ENCODE assay signal across 23 mouse cellular contexts in genomic region chr2:154474251-154475061, GRCm38 (mm10). TPM values are rescaled to one million over a fixed set of nuclear protein-coding genes. Genes with fewer than 3 reads are reported as not detected.
DNase-seq lines count a peak whose midpoint lies in the region; ATAC-seq and TF ChIP-seq lines count a peak whose summit lies in the region.
"Had no signal": no experiment of that assay in that cellular context is flagged by ENCODE, and none has a peak within 500 bp of the region (broad histone marks: within the 10 kb centered on the region; RNA-seq: fewer than 3 reads in every experiment).

No protein-coding gene starts in this region.

- no peaks in the 10 kb centered on the region for H3K4me1 ChIP-seq in embryonic facial prominence, embryonic 15.5 days
- no peaks in the 10 kb centered on the region for H3K4me1 ChIP-seq in embryonic facial prominence, embryonic 10.5 days
- no peaks in the 10 kb centered on the region for H3K4me1 ChIP-seq in intestine, embryonic 15.5 days (replicated peaks)
- H3K4me1 ChIP-seq in intestine, embryonic 16.5 days (ENCODE audit: control insufficient read depth, insufficient read depth, low read length): peaks cover 3% of the 10 kb centered on the region; the same call in 1 of the 2 replicates
- no peaks in the 10 kb centered on the region for H3K4me1 ChIP-seq in hindbrain, embryonic 10.5 days (replicated peaks)
- no peaks in the 10 kb centered on the region for H3K4me1 ChIP-seq in stomach, postnatal 0 days (replicated peaks; ENCODE audit: control insufficient read depth, insufficient read depth)

- no peak for TF ChIP-seq EP300 in stomach, postnatal 0 days (optimal IDR thresholded peaks at IDR 0.05)

- no peaks in the 10 kb centered on the region for H3K9me3 ChIP-seq in embryonic facial prominence, embryonic 15.5 days (replicated peaks)
- no peaks in the 10 kb centered on the region for H3K9me3 ChIP-seq in embryonic facial prominence, embryonic 10.5 days
- no peaks in the 10 kb centered on the region for H3K9me3 ChIP-seq in intestine, embryonic 15.5 days
- no peaks in the 10 kb centered on the region for H3K9me3 ChIP-seq in intestine, embryonic 16.5 days (ENCODE audit: control insufficient read depth, low read length)
- no peaks in the 10 kb centered on the region for H3K9me3 ChIP-seq in hindbrain, embryonic 10.5 days
- no peaks in the 10 kb centered on the region for H3K9me3 ChIP-seq in stomach, postnatal 0 days (ENCODE audit: control insufficient read depth, low read length)
- H3K9me3 ChIP-seq: embryonic facial prominence, embryonic 13.5 days; megakaryocyte, embryonic 14.5 days; neural tube, embryonic 13.5 days had no signal

- H3K27ac ChIP-seq in embryonic facial prominence, embryonic 15.5 days (replicated peaks): 0 out of 2 replicates have a peak overlapping the region, but pooled peaks have one; percentile 2
- H3K27ac ChIP-seq in embryonic facial prominence, embryonic 10.5 days (replicated peaks): no peak overlapping the region
- no peak overlapping the region for H3K27ac ChIP-seq in intestine, embryonic 15.5 days
- H3K27ac ChIP-seq in intestine, embryonic 16.5 days (ENCODE audit: low read length): no peak overlapping the region
- H3K27ac ChIP-seq in hindbrain, embryonic 10.5 days: no peak overlapping the region
- no peak overlapping the region for H3K27ac ChIP-seq in stomach, postnatal 0 days (replicated peaks)
- H3K27ac ChIP-seq: embryonic facial prominence, embryonic 13.5 days; gastrocnemius, adult 2 months; hindbrain, postnatal 0 days; layer of hippocampus, adult 2 months; neural tube, embryonic 13.5 days had no signal

- H3K4me2 ChIP-seq in embryonic facial prominence, embryonic 15.5 days (replicated peaks): no peak overlapping the region
- H3K4me2 ChIP-seq in intestine, embryonic 15.5 days (replicated peaks): no peak overlapping the region
- H3K4me2 ChIP-seq in intestine, embryonic 16.5 days (ENCODE audit: low read depth, low read length): no peak overlapping the region
- H3K4me2 ChIP-seq in stomach, postnatal 0 days (replicated peaks; ENCODE audit: low read depth): no peak overlapping the region
- H3K4me2 ChIP-seq: embryonic facial prominence, embryonic 13.5 days; neural tube, embryonic 13.5 days had no signal

- TF ChIP-seq CTCF in stomach, postnatal 0 days (IDR thresholded peaks at IDR 0.05; ENCODE audit: low read depth): no peak

- no peak overlapping the region for H3K9ac ChIP-seq in embryonic facial prominence, embryonic 15.5 days
- H3K9ac ChIP-seq in intestine, embryonic 15.5 days: no peak overlapping the region
- H3K9ac ChIP-seq in intestine, embryonic 16.5 days (ENCODE audit: low read depth, low read length): no peak overlapping the region
- H3K9ac ChIP-seq in stomach, postnatal 0 days (ENCODE audit: low read length): no peak overlapping the region
- H3K9ac ChIP-seq: embryonic facial prominence, embryonic 13.5 days; neural tube, embryonic 13.5 days had no signal

- ATAC-seq in embryonic facial prominence, embryonic 15.5 days (ENCODE audit: insufficient number of reproducible peaks, low FRiP score, low TSS enrichment, low read depth): no peak
- ATAC-seq in intestine, embryonic 15.5 days: 0 out of 2 replicates have a peak, but pooled peaks have one; percentile 20
- no peak for ATAC-seq in intestine, embryonic 16.5 days
- ATAC-seq in stomach, postnatal 0 days (ENCODE audit: low FRiP score, low TSS enrichment): no peak
- ATAC-seq: hindbrain, postnatal 0 days had no signal

- no peaks in the 10 kb centered on the region for H3K27me3 ChIP-seq in embryonic facial prominence, embryonic 15.5 days
- H3K27me3 ChIP-seq in embryonic facial prominence, embryonic 10.5 days (replicated peaks; ENCODE audit: low read depth, poor library complexity, severe bottlenecking): no peaks in the 10 kb centered on the region
- no peaks in the 10 kb centered on the region for H3K27me3 ChIP-seq in intestine, embryonic 15.5 days (replicated peaks)
- H3K27me3 ChIP-seq in intestine, embryonic 16.5 days (replicated peaks; ENCODE audit: control insufficient read depth, insufficient read depth, low read length): no peaks in the 10 kb centered on the region
- no peaks in the 10 kb centered on the region for H3K27me3 ChIP-seq in hindbrain, embryonic 10.5 days (ENCODE audit: insufficient read depth, poor library complexity, severe bottlenecking)
- no peaks in the 10 kb centered on the region for H3K27me3 ChIP-seq in stomach, postnatal 0 days (ENCODE audit: control insufficient read depth, insufficient read depth, low read length)
- H3K27me3 ChIP-seq: embryonic facial prominence, embryonic 13.5 days; megakaryocyte, embryonic 14.5 days; neural tube, embryonic 13.5 days had no signal

- H3K36me3 ChIP-seq in embryonic facial prominence, embryonic 15.5 days: no peaks in the 10 kb centered on the region
- peaks cover 6% of the 10 kb centered on the region; the same call in 1 of the 2 replicates for H3K36me3 ChIP-seq in embryonic facial prominence, embryonic 10.5 days (replicated peaks)
- H3K36me3 ChIP-seq in intestine, embryonic 15.5 days: no peaks in the 10 kb centered on the region
- no peaks in the 10 kb centered on the region for H3K36me3 ChIP-seq in intestine, embryonic 16.5 days (ENCODE audit: control insufficient read depth, insufficient read depth, low read length)
- H3K36me3 ChIP-seq in hindbrain, embryonic 10.5 days: peaks cover 7% of the 10 kb centered on the region
- H3K36me3 ChIP-seq in stomach, postnatal 0 days (ENCODE audit: control insufficient read depth, insufficient read depth, low read length): no peaks in the 10 kb centered on the region
- H3K36me3 ChIP-seq: embryonic facial prominence, embryonic 13.5 days; neural tube, embryonic 13.5 days had no signal

- H3K4me3 ChIP-seq in embryonic facial prominence, embryonic 15.5 days (replicated peaks): no peak overlapping the region
- H3K4me3 ChIP-seq in embryonic facial prominence, embryonic 10.5 days: no peak overlapping the region
- no peak overlapping the region for H3K4me3 ChIP-seq in intestine, embryonic 15.5 days (replicated peaks)
- no peak overlapping the region for H3K4me3 ChIP-seq in intestine, embryonic 16.5 days (ENCODE audit: low read length)
- H3K4me3 ChIP-seq in hindbrain, embryonic 10.5 days: no peak overlapping the region
- H3K4me3 ChIP-seq in stomach, postnatal 0 days (ENCODE audit: low read depth, low read length): no peak overlapping the region
- H3K4me3 ChIP-seq: embryonic facial prominence, embryonic 13.5 days; gastrocnemius, adult 2 months; layer of hippocampus, adult 2 months; megakaryocyte, embryonic 14.5 days; neural tube, embryonic 13.5 days had no signal

- DNase-seq in embryonic facial prominence, embryonic 10.5 days (ENCODE audit: low spot score): no peak
- peak; percentile 7 for DNase-seq in right cerebral cortex, adult 18-20 months
- DNase-seq in right cerebral cortex, postnatal 4 days: no peak
- DNase-seq in hindbrain, embryonic 10.5 days (ENCODE audit: low spot score): no peak
- DNase-seq in stomach, postnatal 0 days (ENCODE audit: low spot score): no peak
- DNase-seq: adrenal gland, adult 8-10 months; cerebellum, adult 11 months; cerebellum, postnatal 10 days; gastrocnemius, adult 2 months; left cerebral cortex, postnatal 4 days; liver; lung, adult 18-20 months; lung, postnatal 14 days; midbrain, embryonic 14.5 days; thymus, adult 2 months had no signal

- 84% methylated on average over 1 of the region's 1 CpGs for WGBS in embryonic facial prominence, embryonic 15.5 days
- WGBS in embryonic facial prominence, embryonic 10.5 days: 84% methylated on average over 1 of the region's 1 CpGs
- 54% methylated on average over 1 of the region's 1 CpGs for WGBS in intestine, embryonic 15.5 days
- WGBS in intestine, embryonic 16.5 days: 72% methylated on average over 1 of the region's 1 CpGs
- 88% methylated on average over 1 of the region's 1 CpGs for WGBS in hindbrain, embryonic 10.5 days
- WGBS in stomach, postnatal 0 days: 87% methylated on average over 1 of the region's 1 CpGs

RNA-seq across cellular contexts. Expression of gene Cbfa2t2, which starts 38.2 kb away (rescaled TPM):
- 40.9 and 43.6 TPM in 2 replicates for polyA plus RNA-seq in embryonic facial prominence, embryonic 15.5 days (2015; fragmentation: Nextera tagmentation; extraction: Ambion mirVana)
- polyA plus RNA-seq in embryonic facial prominence, embryonic 10.5 days (2016; fragmentation: Nextera tagmentation; extraction: Ambion mirVana): 68.8 and 72.2 TPM in 2 replicates
- polyA plus RNA-seq in intestine, embryonic 15.5 days (2015; fragmentation: Nextera tagmentation; extraction: Ambion mirVana): 25.4 and 26.3 TPM in 2 replicates
- 21.9 and 23.0 TPM in 2 replicates for polyA plus RNA-seq in intestine, embryonic 16.5 days (2015; fragmentation: Nextera tagmentation; extraction: Ambion mirVana)
- polyA plus RNA-seq in hindbrain, embryonic 10.5 days (2016; fragmentation: Nextera tagmentation; extraction: Ambion mirVana): 79.1 and 84.9 TPM in 2 replicates
- 10.3 and 10.4 TPM in 2 replicates for polyA plus RNA-seq in stomach, postnatal 0 days (2015; fragmentation: Nextera tagmentation; extraction: Ambion mirVana)
